Mouse (Mus musculus): Measurements from ENCODE around the gene Ptprm. TPM values are rescaled to one million over a fixed set of nuclear protein-coding genes. Genes with fewer than 3 reads are reported as not detected.
A peak's percentile ranks its signal among the peaks of the same experiment; 100 is the strongest.

Gene Ptprm
- total RNA-seq, 2 experiments from 2014 or later, result 31.2 to 33.6 TPM

GRCm38 (mm10) chr17:66686701-66687489, 667.4 kb downstream of the Ptprm start:
- intact Hi-C loops (cut with DNase I; ENCODE audit: low total_unique reads), result loop anchor here (10.0 kb wide), 1 partner anchor 898 kb away; no protein-coding TSS in a partner anchor
- DNase-seq, result no peak

GRCm38 (mm10) chr17:66683411-66683810, 670.8 kb downstream of the Ptprm start:
- no peak for DNase-seq
- intact Hi-C loops (cut with DNase I; ENCODE audit: low total_unique reads), result loop anchor here (10.0 kb wide), 1 partner anchor 901 kb away; no protein-coding TSS in a partner anchor

GRCm38 (mm10) chr17:66680662-66681061, 673.6 kb downstream of the Ptprm start:
- intact Hi-C loops (cut with DNase I; ENCODE audit: low total_unique reads), result loop anchor here (10.0 kb wide), 1 partner anchor 904 kb away; no protein-coding TSS in a partner anchor
- DNase-seq, result peak; percentile 60

GRCm38 (mm10) chr17:66674667-66675066, 679.6 kb downstream of the Ptprm start:
- intact Hi-C loops (cut with DNase I; ENCODE audit: low total_unique reads), result no loop called here
- no peak for DNase-seq

GRCm38 (mm10) chr17:66671715-66672230, 682.5 kb downstream of the Ptprm start:
- DNase-seq, result no peak
- intact Hi-C loops (cut with DNase I; ENCODE audit: low total_unique reads), result no loop called here

GRCm38 (mm10) chr17:66671287-66671686, 683.0 kb downstream of the Ptprm start:
- intact Hi-C loops (cut with DNase I; ENCODE audit: low total_unique reads), result no loop called here

GRCm38 (mm10) chr17:66665791-66666190, 688.5 kb downstream of the Ptprm start:
- intact Hi-C loops (cut with DNase I; ENCODE audit: low total_unique reads), result no loop called here
- DNase-seq, result no peak

More at GRCm38 (mm10) chr17:66671287-66671686, 683.0 kb downstream of the Ptprm start:
- DNase-seq, result no peak

- intact Hi-C loops (cut with DNase I; ENCODE audit: low total_unique reads), result no loop called here
- no peak for DNase-seq
These were observed 689.0 kb downstream of the Ptprm start for GRCm38 (mm10) chr17:66665201-66665756.

GRCm38 (mm10) chr17:66664796-66665195, 689.5 kb downstream of the Ptprm start:
- intact Hi-C loops (cut with DNase I; ENCODE audit: low total_unique reads), result no loop called here
- DNase-seq, result no peak

GRCm38 (mm10) chr17:66659242-66659641, 695.0 kb downstream of the Ptprm start:
- intact Hi-C loops (cut with DNase I; ENCODE audit: low total_unique reads), result no loop called here
- DNase-seq, result no peak

- DNase-seq, result peak; percentile 26
- intact Hi-C loops (cut with DNase I; ENCODE audit: low total_unique reads), result no loop called here
These were observed 716.1 kb downstream of the Ptprm start for GRCm38 (mm10) chr17:66637951-66638722.

GRCm38 (mm10) chr17:66619996-66620656, 734.1 kb downstream of the Ptprm start:
- no peak for DNase-seq
- intact Hi-C loops (cut with DNase I; ENCODE audit: low total_unique reads), result no loop called here

GRCm38 (mm10) chr17:66619255-66619826, 734.9 kb downstream of the Ptprm start:
- intact Hi-C loops (cut with DNase I; ENCODE audit: low total_unique reads), result no loop called here
- DNase-seq, result no peak

Small RNAs within 50 kb of the gene (microRNA-seq; reads per million reads assigned to microRNA genes)
- gene Mir5709, result 0 reads per million in 2 experiments

Data from gastrocnemius, postnatal 14 days (tissue).